Mouse (Mus musculus) heart, adult 10 weeks (tissue): ENCODE measurements around the gene Foxd1. TPM values are rescaled to one million over a fixed set of nuclear protein-coding genes. Genes with fewer than 3 reads are reported as not detected.

Source experiments
- polyA plus RNA-seq: library from polyadenylated mRNA; stranded (reverse); fragments of 350-450 nt; fragmentation: Illumina TruSeq; extraction: RNeasy Lipid Tissue Mini Kit (QIAGEN cat#74804); gene quantifications from one replicate; pipeline ENCODE4 v1.2.3, GENCODE M21; 2014; ENCODE audit warnings: low read depth, low replicate concordance

Foxd1 gene
- polyA plus RNA-seq: not detected

GRCm38 (mm10) chr13:98354090-98354801 is at the start of gene Foxd1:
Foxd1 (plus strand) TSS chr13:98354242.

GRCm38 (mm10) chr13:98316480-98317245 is 37.4 kb upstream of the Foxd1 start, which contains the start of gene Btf3:
Btf3 (minus strand) TSS chr13:98317006.

Other genes with a start within 250 kb of the Foxd1 start
- gene Arhgef28, start 147.8 kb upstream of the Foxd1 start, polyA plus RNA-seq: 3.5 TPM
- 6.4 TPM for gene Utp15, start 91.2 kb upstream of the Foxd1 start, polyA plus RNA-seq
- gene Ankra2, start 91.2 kb upstream of the Foxd1 start, polyA plus RNA-seq: 23.0 TPM
- gene Gm21976, start 74.4 kb upstream of the Foxd1 start, polyA plus RNA-seq: not detected
- gene Btf3, start 37.2 kb upstream of the Foxd1 start, polyA plus RNA-seq: 340 TPM
- not detected for gene Gm10320, start 137.8 kb downstream of the Foxd1 start, polyA plus RNA-seq